Comparison of ENCODE assay signal across 12 mouse cellular contexts in genomic region chr10:61412910-61413625, GRCm38 (mm10). TPM values are rescaled to one million over a fixed set of nuclear protein-coding genes. Genes with fewer than 3 reads are reported as not detected.
DNase-seq lines count a peak whose midpoint lies in the region; ATAC-seq and TF ChIP-seq lines count a peak whose summit lies in the region.
"Had no signal": no experiment of that assay in that cellular context is flagged by ENCODE, and none has a peak within 500 bp of the region (broad histone marks: within the 10 kb centered on the region; RNA-seq: fewer than 3 reads in every experiment).

No protein-coding gene starts in this region.

- ATAC-seq in megakaryocyte, adult 5-6 weeks (ENCODE audit: poor library complexity, severe bottlenecking) = no peak
- ATAC-seq in intestine, postnatal 0 days = peak; percentile 76
- ATAC-seq in stomach, embryonic 15.5 days (ENCODE audit: insufficient read depth, low FRiP score, low read depth) = peak; percentile 77

- H3K27me3 ChIP-seq in megakaryocyte, embryonic 14.5 days (replicated peaks) = peaks cover 48% of the 10 kb centered on the region
- H3K27me3 ChIP-seq in intestine, postnatal 0 days (replicated peaks; ENCODE audit: control insufficient read depth, insufficient read depth, low read length) = peaks cover 20% of the 10 kb centered on the region
- H3K27me3 ChIP-seq in stomach, embryonic 15.5 days (replicated peaks) = peaks cover 22% of the 10 kb centered on the region

- no peak for TF ChIP-seq CTCF in bone marrow, adult 2 months (IDR thresholded peaks at IDR 0.05; ENCODE audit: control insufficient read depth, insufficient read depth, low read length)
- no peak for TF ChIP-seq CTCF in intestine, postnatal 0 days (IDR thresholded peaks at IDR 0.05; ENCODE audit: low read depth)

- H3K27ac ChIP-seq in bone marrow, adult 2 months (ENCODE audit: control insufficient read depth, insufficient read depth, low read depth, low read length, poor library complexity) = peak overlapping the region; percentile 82
- no peak overlapping the region for H3K27ac ChIP-seq in intestine, postnatal 0 days (ENCODE audit: low read depth, low read length)
- no peak overlapping the region for H3K27ac ChIP-seq in stomach, embryonic 15.5 days
- H3K27ac ChIP-seq: embryonic facial prominence, embryonic 15.5 days had no signal

- peaks cover 6% of the 10 kb centered on the region; the same call in 1 of the 2 replicates for H3K9me3 ChIP-seq in megakaryocyte, embryonic 14.5 days
- no peaks in the 10 kb centered on the region for H3K9me3 ChIP-seq in intestine, postnatal 0 days (ENCODE audit: control insufficient read depth)
- H3K9me3 ChIP-seq in stomach, embryonic 15.5 days = no peaks in the 10 kb centered on the region
- H3K9me3 ChIP-seq: embryonic facial prominence, embryonic 15.5 days had no signal

- TF ChIP-seq POLR2A in bone marrow, adult 2 months (IDR thresholded peaks at IDR 0.05; ENCODE audit: borderline replicate concordance, control insufficient read depth, low read depth, low read length) = no peak

- H3K9ac ChIP-seq in intestine, postnatal 0 days (ENCODE audit: low read depth, low read length) = no peak overlapping the region
- no peak overlapping the region for H3K9ac ChIP-seq in stomach, embryonic 15.5 days
- H3K9ac ChIP-seq: embryonic facial prominence, embryonic 15.5 days had no signal

- peak overlapping the region; percentile 30; the same call in 1 of the 2 replicates for H3K4me2 ChIP-seq in intestine, postnatal 0 days (replicated peaks; ENCODE audit: low read depth)
- no peak overlapping the region for H3K4me2 ChIP-seq in stomach, embryonic 15.5 days
- H3K4me2 ChIP-seq: embryonic facial prominence, embryonic 15.5 days had no signal

- H3K36me3 ChIP-seq in megakaryocyte, embryonic 14.5 days (replicated peaks; ENCODE audit: low read length) = no peaks in the 10 kb centered on the region
- no peaks in the 10 kb centered on the region for H3K36me3 ChIP-seq in intestine, postnatal 0 days (ENCODE audit: control insufficient read depth, insufficient read depth)
- no peaks in the 10 kb centered on the region for H3K36me3 ChIP-seq in stomach, embryonic 15.5 days
- H3K36me3 ChIP-seq: embryonic facial prominence, embryonic 15.5 days had no signal

- 24% methylated on average over 21 of the region's 21 CpGs for WGBS in bone marrow, adult 2 months
- WGBS in intestine, postnatal 0 days = 16% methylated on average over 21 of the region's 21 CpGs
- WGBS in stomach, embryonic 15.5 days = 22% methylated on average over 21 of the region's 21 CpGs

- no peak for DNase-seq in left cerebral cortex, adult 18-20 months (ENCODE audit: low spot score in 2 of 2)
- DNase-seq in urinary bladder, postnatal 4 days (ENCODE audit: low spot score in 2 of 2) = no peak
- DNase-seq: cerebellum, adult 18-20 months; heart, postnatal 10 days; kidney, adult 9 months had no signal

- H3K4me1 ChIP-seq in megakaryocyte, embryonic 14.5 days = peaks cover 17% of the 10 kb centered on the region
- no peaks in the 10 kb centered on the region for H3K4me1 ChIP-seq in bone marrow, adult 2 months (ENCODE audit: control insufficient read depth, insufficient read depth, low read length)
- H3K4me1 ChIP-seq in intestine, postnatal 0 days (replicated peaks; ENCODE audit: control insufficient read depth, insufficient read depth, low read length) = no peaks in the 10 kb centered on the region
- peaks cover 4% of the 10 kb centered on the region for H3K4me1 ChIP-seq in stomach, embryonic 15.5 days

- peak overlapping the region; percentile 73 for H3K4me3 ChIP-seq in megakaryocyte, embryonic 14.5 days (replicated peaks)
- H3K4me3 ChIP-seq in bone marrow, adult 2 months (replicated peaks; ENCODE audit: control insufficient read depth, low read depth, low read length) = no peak overlapping the region
- H3K4me3 ChIP-seq in intestine, postnatal 0 days (ENCODE audit: low read depth, low read length) = no peak overlapping the region
- H3K4me3 ChIP-seq in stomach, embryonic 15.5 days (replicated peaks) = no peak overlapping the region
- H3K4me3 ChIP-seq: embryonic facial prominence, embryonic 15.5 days had no signal

RNA-seq across cellular contexts. Expression of gene Nodal, which starts 4.7 kb away (rescaled TPM):
- not detected in 2 replicates for polyA plus RNA-seq in megakaryocyte, embryonic 14.5 days (2012; ENCODE audit: insufficient read depth, low replicate concordance)
- not detected in 2 replicates for total RNA-seq in megakaryocyte, adult 5-6 weeks (2015)
- not detected in 2 replicates for total RNA-seq in megakaryocyte, adult 5-6 weeks (2017)
- polyA plus RNA-seq in bone marrow, adult 2 months (2011; ENCODE audit: insufficient read depth, insufficient read length, low replicate concordance, missing spikeins) = 4.3 TPM in 1 of 2 replicates, not detected in the other
- polyA plus RNA-seq in intestine, postnatal 0 days (2015; fragmentation: Nextera tagmentation; extraction: Ambion mirVana) = 0.10 TPM in 1 of 2 replicates, not detected in the other
- 0.15 and 0.18 TPM in 2 replicates for polyA plus RNA-seq in stomach, embryonic 15.5 days (2015; fragmentation: Nextera tagmentation; extraction: Ambion mirVana)
- total RNA-seq in left cerebral cortex, adult 18-20 months (2021) = under 1 TPM; 0.23 to 0.26 TPM
- total RNA-seq: monocyte, adult 5-6 weeks had no signal

RNA-seq across cellular contexts. Expression of gene Pald1, which starts 29.7 kb away (rescaled TPM):
- 0.30 TPM in 1 of 2 replicates, not detected in the other for polyA plus RNA-seq in megakaryocyte, embryonic 14.5 days (2012; ENCODE audit: insufficient read depth, low replicate concordance)
- total RNA-seq in megakaryocyte, adult 5-6 weeks (2015) = 0.16 TPM in 1 of 2 replicates, not detected in the other
- 0.77 and 2.1 TPM in 2 replicates for total RNA-seq in megakaryocyte, adult 5-6 weeks (2017)
- polyA plus RNA-seq in bone marrow, adult 2 months (2011; ENCODE audit: insufficient read depth, insufficient read length, low replicate concordance, missing spikeins) = 1.8 and 4.1 TPM in 2 replicates
- 4.1 and 4.4 TPM in 2 replicates for polyA plus RNA-seq in intestine, postnatal 0 days (2015; fragmentation: Nextera tagmentation; extraction: Ambion mirVana)
- polyA plus RNA-seq in stomach, embryonic 15.5 days (2015; fragmentation: Nextera tagmentation; extraction: Ambion mirVana) = 16.9 and 18.7 TPM in 2 replicates
- 1 to 10 TPM; 6.8 to 8.5 TPM for total RNA-seq in left cerebral cortex, adult 18-20 months (2021)

RNA-seq across cellular contexts. Expression of gene Eif4ebp2, which starts 39.4 kb away (rescaled TPM):
- polyA plus RNA-seq in megakaryocyte, embryonic 14.5 days (2012; ENCODE audit: insufficient read depth, low replicate concordance) = 24.5 and 52.9 TPM in 2 replicates
- 159 and 179 TPM in 2 replicates for total RNA-seq in megakaryocyte, adult 5-6 weeks (2015)
- 13.0 and 17.5 TPM in 2 replicates for total RNA-seq in megakaryocyte, adult 5-6 weeks (2017)
- polyA plus RNA-seq in bone marrow, adult 2 months (2011; ENCODE audit: insufficient read depth, insufficient read length, low replicate concordance, missing spikeins) = 25.6 and 39.8 TPM in 2 replicates
- 53.1 and 55.0 TPM in 2 replicates for polyA plus RNA-seq in intestine, postnatal 0 days (2015; fragmentation: Nextera tagmentation; extraction: Ambion mirVana)
- polyA plus RNA-seq in stomach, embryonic 15.5 days (2015; fragmentation: Nextera tagmentation; extraction: Ambion mirVana) = 72.3 and 77.5 TPM in 2 replicates
- 10 to 100 TPM; 49.2 to 53.4 TPM for total RNA-seq in left cerebral cortex, adult 18-20 months (2021)
